Mouse (Mus musculus): ENCODE results near the gene Olfr683. TPM values are rescaled to one million over a fixed set of nuclear protein-coding genes. Genes with fewer than 3 reads are reported as not detected.
"Not testable (repeated sequence)": the region's sequence is repeated elsewhere in the genome, so short reads cannot be mapped to it uniquely, and the experiment has no call there.

The Olfr683 gene
- not detected in 2 replicates for polyA plus RNA-seq (2016; fragmentation: Nextera tagmentation; extraction: Ambion mirVana)

DNA sequence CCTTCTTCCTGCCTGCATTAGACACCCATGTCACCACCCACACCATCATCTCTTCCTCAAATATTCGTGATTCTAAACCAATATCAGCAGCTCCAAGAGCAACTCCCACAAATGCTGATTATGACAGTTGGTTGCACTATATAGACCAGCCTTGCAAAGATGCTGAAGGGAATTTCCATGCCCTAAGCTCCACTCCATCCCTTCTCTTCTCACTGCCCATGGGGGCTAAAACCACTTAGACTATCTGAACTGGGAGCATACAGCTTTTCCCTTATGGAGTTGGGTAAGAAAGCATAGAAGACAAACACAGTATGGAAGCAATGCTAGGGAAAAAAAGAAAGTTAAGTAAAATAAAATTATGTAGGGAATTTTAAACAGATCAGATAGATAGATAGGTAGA is at the start of gene Olfr683:
TSS of gene Olfr683 (minus strand) at position 101 of the 400 bp plus-strand sequence.
- Histone ChIP-seq H3K27me3 (replicated peaks) (no peaks in the 10 kb centered on the region), H3K36me3 (no peaks in the 10 kb centered on the region), H3K27ac (no peak within 1 kb of the TSS), H3K9me3 (replicated peaks) (no peaks in the 10 kb centered on the region), H3K4me3 (no peak within 1 kb of the TSS), H3K9ac (no peak within 1 kb of the TSS), H3K4me1 (no peaks in the 10 kb centered on the region), H3K4me2 (no peak within 1 kb of the TSS)
- ATAC-seq, result no peak
- 54% methylated on average over 1 of the region's 1 CpGs for WGBS (ENCODE audit: insufficient replicate concordance)

DNA sequence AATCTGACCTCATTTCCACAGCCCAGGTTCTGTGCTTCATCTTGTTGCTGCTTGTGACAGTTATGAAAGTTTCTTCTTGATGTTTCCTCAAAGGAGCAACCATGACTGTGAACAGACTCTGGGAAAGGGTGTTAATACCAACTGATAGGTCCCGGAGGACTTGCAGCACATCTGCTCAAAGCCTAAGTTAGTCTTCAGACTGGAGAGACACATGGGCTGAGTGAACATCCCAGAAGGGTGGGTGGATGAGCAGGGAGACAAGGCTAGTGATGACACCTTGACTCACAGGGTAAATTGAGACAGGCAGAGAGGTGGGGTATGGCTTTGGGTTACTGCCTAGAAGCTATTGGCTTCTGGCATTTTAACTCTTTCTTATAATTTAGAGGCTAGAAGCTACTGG is 39.1 kb upstream of the Olfr683 start, which contains the start of gene Olfr685:
TSS of gene Olfr685 (minus strand) at position 101 of the 400 bp plus-strand sequence.
- ATAC-seq, result no peak
- Histone ChIP-seq H3K9ac (no peak within 1 kb of the TSS), H3K27ac (no peak within 1 kb of the TSS), H3K27me3 (replicated peaks) (no peaks in the 10 kb centered on the region), H3K36me3 (no peaks in the 10 kb centered on the region), H3K9me3 (replicated peaks) (no peaks in the 10 kb centered on the region), H3K4me2 (no peak within 1 kb of the TSS), H3K4me3 (no peak within 1 kb of the TSS), H3K4me1 (no peaks in the 10 kb centered on the region)
- WGBS (ENCODE audit: insufficient replicate concordance), result 66% methylated on average over 1 of the region's 1 CpGs

DNA sequence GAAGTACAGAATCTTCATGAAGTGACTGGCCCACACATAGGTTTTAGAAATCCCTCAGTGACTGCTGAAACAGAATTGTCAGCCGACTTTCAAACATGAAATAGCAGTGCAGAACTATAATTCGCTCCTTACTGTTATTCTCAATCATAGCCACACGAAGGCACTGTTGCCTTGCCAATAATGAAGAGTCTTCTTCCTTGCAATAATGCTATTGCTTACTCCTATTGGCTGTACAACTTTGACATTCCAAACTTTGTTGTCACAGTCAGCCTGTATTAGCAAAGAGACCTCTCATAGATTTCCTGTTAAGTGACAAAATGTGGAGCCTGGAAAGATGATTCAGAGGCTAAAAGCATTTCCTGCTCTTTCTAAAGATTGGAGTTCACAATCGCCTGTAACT is 24.0 kb upstream of the Olfr683 start:
- Histone ChIP-seq H3K27ac (no peak overlapping the region), H3K36me3 (no peaks in the 10 kb centered on the region), H3K9ac (no peak overlapping the region), H3K27me3 (replicated peaks) (no peaks in the 10 kb centered on the region), H3K9me3 (replicated peaks) (no peaks in the 10 kb centered on the region), H3K4me3 (no peak overlapping the region), H3K4me2 (no peak overlapping the region), H3K4me1 (no peaks in the 10 kb centered on the region)
- 35% methylated on average over 4 of the region's 4 CpGs for WGBS (ENCODE audit: insufficient replicate concordance)
- no peak for ATAC-seq

DNA sequence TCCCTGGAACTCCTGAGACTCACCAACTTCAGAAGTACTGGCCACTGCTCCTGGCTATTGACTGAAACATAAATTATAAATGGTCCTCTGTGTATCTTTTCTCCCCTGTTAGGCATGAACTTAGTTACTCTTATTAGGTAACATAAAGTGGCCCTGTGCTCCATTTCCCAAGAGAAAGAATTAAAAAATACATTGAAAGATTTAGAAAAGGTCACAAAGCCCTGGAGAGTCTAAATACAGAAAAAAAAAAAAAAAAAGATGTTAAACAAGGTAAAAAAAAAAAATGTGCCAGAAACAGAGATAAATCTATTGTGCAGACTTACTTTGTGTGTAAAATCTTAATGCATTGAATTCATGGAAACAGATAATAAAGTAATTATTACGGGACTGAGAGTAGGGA is 16.7 kb upstream of the Olfr683 start, which contains the start of gene Olfr684:
TSS of gene Olfr684 (minus strand) at position 101 of the 400 bp plus-strand sequence.
- Histone ChIP-seq H3K27ac (no peak within 1 kb of the TSS), H3K4me3 (no peak within 1 kb of the TSS), H3K9ac (no peak within 1 kb of the TSS), H3K9me3 (replicated peaks) (no peaks in the 10 kb centered on the region), H3K27me3 (replicated peaks) (no peaks in the 10 kb centered on the region), H3K4me1 (no peaks in the 10 kb centered on the region), H3K36me3 (no peaks in the 10 kb centered on the region), H3K4me2 (no peak within 1 kb of the TSS)
- WGBS (ENCODE audit: insufficient replicate concordance), result 64% methylated on average over 1 of the region's 1 CpGs
- ATAC-seq, result no peak

DNA sequence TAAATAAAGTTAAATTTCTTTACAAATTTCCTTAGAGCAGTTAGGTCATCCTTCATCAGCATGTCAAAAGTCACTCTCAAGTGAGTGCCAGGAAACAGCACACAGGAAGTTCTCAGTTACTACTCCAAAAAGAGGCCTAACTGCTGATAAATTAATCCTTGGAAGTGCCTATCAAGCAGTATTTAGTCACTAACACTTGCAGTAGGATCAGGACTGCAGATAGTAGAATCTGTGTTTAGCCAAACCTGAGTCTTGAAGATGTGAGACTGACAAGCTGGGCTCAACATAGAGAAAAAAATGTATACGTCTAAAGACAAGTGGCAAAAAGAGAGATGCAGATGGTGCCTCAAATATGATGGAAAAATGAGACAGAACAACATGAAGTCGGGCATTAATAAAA is 5.5 kb downstream of the Olfr683 start:
- no peak overlapping the region for H3K4me3 ChIP-seq
- no peak for ATAC-seq
- no peaks in the 10 kb centered on the region for H3K4me1 ChIP-seq
- H3K27ac ChIP-seq, result no peak overlapping the region
- H3K36me3 ChIP-seq, result no peaks in the 10 kb centered on the region
- no peaks in the 10 kb centered on the region for H3K27me3 ChIP-seq (replicated peaks)
- WGBS (ENCODE audit: insufficient replicate concordance), result 49% methylated on average over 2 of the region's 2 CpGs
- H3K9me3 ChIP-seq (replicated peaks), result no peaks in the 10 kb centered on the region
- H3K4me2 ChIP-seq, result no peak overlapping the region
- H3K9ac ChIP-seq, result no peak overlapping the region

DNA sequence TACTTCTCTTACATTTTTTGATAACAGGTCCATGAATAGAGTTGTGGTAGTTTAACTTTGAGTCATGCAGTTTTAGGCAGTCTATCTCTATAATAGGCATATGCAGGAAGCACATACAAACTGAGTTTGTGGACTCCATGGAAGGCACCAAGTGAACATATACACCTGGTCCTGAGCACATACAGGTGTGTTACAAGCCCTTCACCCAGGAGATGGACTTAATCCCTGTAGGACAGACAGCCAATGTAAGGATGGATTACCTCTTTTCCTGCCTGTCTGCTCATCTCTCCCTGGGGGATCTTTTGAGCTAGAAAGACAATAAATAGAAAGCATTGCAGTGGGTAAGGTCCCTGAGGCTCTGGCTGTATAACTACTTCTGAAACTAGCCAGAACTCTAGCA is 30.3 kb downstream of the Olfr683 start, which contains the start of gene Olfr681:
TSS of gene Olfr681 (plus strand) at position 301 of the 400 bp plus-strand sequence.
- Histone ChIP-seq H3K27me3 (replicated peaks) (no peaks in the 10 kb centered on the region), H3K4me1 (no peaks in the 10 kb centered on the region), H3K9me3 (replicated peaks) (no peaks in the 10 kb centered on the region), H3K27ac (no peak within 1 kb of the TSS), H3K36me3 (no peaks in the 10 kb centered on the region), H3K4me2 (no peak within 1 kb of the TSS), H3K4me3 (no peak within 1 kb of the TSS), H3K9ac (no peak within 1 kb of the TSS)
- ATAC-seq, result no peak

DNA sequence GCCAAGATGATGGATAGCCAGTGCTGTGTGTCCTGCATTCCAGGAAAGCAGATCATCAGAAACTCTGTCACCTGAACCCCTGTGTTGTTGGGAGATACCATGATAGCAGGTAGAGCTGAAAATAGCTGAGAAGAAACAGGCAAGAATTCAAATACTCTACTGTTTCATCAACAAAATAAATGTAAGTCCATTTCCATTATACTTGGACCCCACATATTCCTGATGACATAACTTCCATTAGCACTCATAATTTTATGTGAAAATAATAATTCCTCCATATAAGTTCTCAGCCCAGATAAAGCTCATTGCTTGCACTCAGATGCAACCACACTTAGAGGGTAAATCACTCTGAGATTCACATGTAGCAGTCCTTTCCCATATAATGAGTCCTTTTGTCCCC is 54.1 kb downstream of the Olfr683 start, which contains the start of gene Olfr680-ps1:
TSS of gene Olfr680-ps1 (minus strand) at position 101 of the 400 bp plus-strand sequence.
- not testable (repeated sequence) for ATAC-seq; H3K9ac ChIP-seq; H3K27ac ChIP-seq; H3K4me2 ChIP-seq; H3K36me3 ChIP-seq; H3K4me3 ChIP-seq; H3K4me1 ChIP-seq; H3K27me3 ChIP-seq (replicated peaks); H3K9me3 ChIP-seq (replicated peaks)

Other genes starting within 250 kb of the Olfr683 start
- gene Olfr667, start 225.5 kb downstream of the Olfr683 start, polyA plus RNA-seq (2016; fragmentation: Nextera tagmentation; extraction: Ambion mirVana), result not detected in 2 replicates
- gene Olfr668, start 219.0 kb downstream of the Olfr683 start, polyA plus RNA-seq (2016; fragmentation: Nextera tagmentation; extraction: Ambion mirVana), result not detected in 2 replicates
- not detected in 2 replicates for gene Olfr669, start 212.8 kb downstream of the Olfr683 start, polyA plus RNA-seq (2016; fragmentation: Nextera tagmentation; extraction: Ambion mirVana)
- gene Olfr670, start 184.4 kb downstream of the Olfr683 start, polyA plus RNA-seq (2016; fragmentation: Nextera tagmentation; extraction: Ambion mirVana), result not detected in 2 replicates
- not detected in 2 replicates for gene Olfr671, start 167.9 kb downstream of the Olfr683 start, polyA plus RNA-seq (2016; fragmentation: Nextera tagmentation; extraction: Ambion mirVana)
- not detected in 2 replicates for gene Olfr672, start 145.0 kb downstream of the Olfr683 start, polyA plus RNA-seq (2016; fragmentation: Nextera tagmentation; extraction: Ambion mirVana)
- gene Olfr675, start 118.6 kb downstream of the Olfr683 start, polyA plus RNA-seq (2016; fragmentation: Nextera tagmentation; extraction: Ambion mirVana), result not detected in 2 replicates
- not detected in 2 replicates for gene Olfr676, start 114.3 kb downstream of the Olfr683 start, polyA plus RNA-seq (2016; fragmentation: Nextera tagmentation; extraction: Ambion mirVana)
- gene Olfr677, start 95.6 kb downstream of the Olfr683 start, polyA plus RNA-seq (2016; fragmentation: Nextera tagmentation; extraction: Ambion mirVana), result not detected in 2 replicates
- gene Olfr678, start 82.5 kb downstream of the Olfr683 start, polyA plus RNA-seq (2016; fragmentation: Nextera tagmentation; extraction: Ambion mirVana), result not detected in 2 replicates
- gene Olfr679, start 65.8 kb downstream of the Olfr683 start, polyA plus RNA-seq (2016; fragmentation: Nextera tagmentation; extraction: Ambion mirVana), result not detected in 2 replicates
- not detected in 2 replicates for gene Olfr680-ps1, start 54.2 kb downstream of the Olfr683 start, polyA plus RNA-seq (2016; fragmentation: Nextera tagmentation; extraction: Ambion mirVana)
- not detected in 2 replicates for gene Olfr681, start 30.2 kb downstream of the Olfr683 start, polyA plus RNA-seq (2016; fragmentation: Nextera tagmentation; extraction: Ambion mirVana)
- not detected in 2 replicates for gene Olfr684, start 16.6 kb upstream of the Olfr683 start, polyA plus RNA-seq (2016; fragmentation: Nextera tagmentation; extraction: Ambion mirVana)
- gene Olfr685, start 39.0 kb upstream of the Olfr683 start, polyA plus RNA-seq (2016; fragmentation: Nextera tagmentation; extraction: Ambion mirVana), result not detected in 2 replicates
- gene Olfr686, start 60.5 kb upstream of the Olfr683 start, polyA plus RNA-seq (2016; fragmentation: Nextera tagmentation; extraction: Ambion mirVana), result not detected in 2 replicates
- gene Olfr688, start 141.1 kb upstream of the Olfr683 start, polyA plus RNA-seq (2016; fragmentation: Nextera tagmentation; extraction: Ambion mirVana), result not detected in 2 replicates
- gene Olfr689, start 164.2 kb upstream of the Olfr683 start, polyA plus RNA-seq (2016; fragmentation: Nextera tagmentation; extraction: Ambion mirVana), result not detected in 2 replicates
- gene Olfr690, start 187.1 kb upstream of the Olfr683 start, polyA plus RNA-seq (2016; fragmentation: Nextera tagmentation; extraction: Ambion mirVana), result not detected in 2 replicates
- 0.05 TPM in 1 of 2 replicates, not detected in the other for gene Olfr691, start 195.3 kb upstream of the Olfr683 start, polyA plus RNA-seq (2016; fragmentation: Nextera tagmentation; extraction: Ambion mirVana)
- not detected in 2 replicates for gene Olfr692, start 221.2 kb upstream of the Olfr683 start, polyA plus RNA-seq (2016; fragmentation: Nextera tagmentation; extraction: Ambion mirVana)
- gene Gm5901, start 228.0 kb upstream of the Olfr683 start, polyA plus RNA-seq (2016; fragmentation: Nextera tagmentation; extraction: Ambion mirVana), result not detected in 2 replicates